Mouse (Mus musculus): Measurements from ENCODE around the gene Liph.
"Not testable (repeated sequence)": the region's sequence is repeated elsewhere in the genome, so short reads cannot be mapped to it uniquely, and the experiment has no call there.

Liph gene

DNA sequence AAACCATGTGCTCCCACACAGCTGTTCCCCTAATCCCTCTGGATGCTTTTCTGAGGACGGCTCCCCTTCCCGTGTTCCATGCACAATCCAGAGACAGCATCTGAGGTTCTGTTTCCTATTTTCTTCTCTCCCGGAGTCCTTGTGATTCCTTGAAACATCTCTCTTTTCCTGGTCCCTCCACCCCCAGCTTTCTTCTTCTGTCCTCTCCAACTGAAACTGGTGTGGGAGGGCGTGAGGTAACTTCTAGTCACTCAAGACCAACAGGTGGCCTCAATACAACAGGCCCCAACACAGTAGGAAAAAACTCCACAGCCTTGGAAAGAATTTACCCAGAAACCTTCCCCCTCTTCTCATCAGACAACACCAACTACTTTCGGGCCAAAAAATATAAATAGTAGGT lies 18.1 kb downstream of the Liph start:
- in situ Hi-C loops (cut with MseI, MboI) = no loop called here

DNA sequence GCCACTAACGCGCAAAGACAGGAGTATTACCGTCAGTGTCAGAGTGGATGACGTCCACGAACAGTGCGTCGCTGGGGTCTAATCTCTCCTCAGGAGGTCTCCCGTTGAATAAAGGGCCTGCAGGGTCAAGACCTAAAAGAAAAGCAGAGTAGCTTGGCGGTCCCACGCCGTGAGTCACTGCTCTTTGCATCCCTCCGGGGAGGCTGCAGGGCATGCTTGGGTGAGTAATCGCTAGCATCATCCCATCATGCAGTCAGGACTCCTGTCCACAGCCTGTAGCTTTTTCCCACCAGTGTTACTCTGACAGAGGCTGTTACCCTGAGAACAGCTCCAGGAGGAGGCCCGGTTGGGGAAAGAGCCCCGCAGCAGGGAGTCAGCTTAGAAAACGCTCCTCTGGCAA lies 19.3 kb downstream of the Liph start:
- in situ Hi-C loops (cut with MseI, MboI) = no loop called here

DNA sequence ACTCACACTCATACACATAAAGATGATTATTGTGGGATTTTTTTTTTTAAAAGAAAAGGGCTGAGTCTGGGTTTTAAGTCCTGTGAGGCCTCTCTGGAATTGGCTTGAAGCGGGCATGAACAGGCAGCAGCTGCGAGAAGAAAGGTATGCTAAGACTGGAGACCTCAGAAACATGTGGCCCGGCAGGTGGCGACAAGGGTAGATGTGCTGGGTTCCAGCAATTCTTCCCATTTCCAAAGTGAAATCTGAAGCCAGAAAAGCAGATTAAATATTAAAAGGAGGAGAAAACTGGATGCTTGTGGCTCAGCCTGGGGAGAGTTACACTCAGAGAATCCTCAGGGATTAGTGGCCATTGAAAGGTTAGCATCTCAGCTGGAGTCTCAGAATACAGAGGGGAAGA lies 24.0 kb downstream of the Liph start:
- in situ Hi-C loops (cut with MseI, MboI) = no loop called here

DNA sequence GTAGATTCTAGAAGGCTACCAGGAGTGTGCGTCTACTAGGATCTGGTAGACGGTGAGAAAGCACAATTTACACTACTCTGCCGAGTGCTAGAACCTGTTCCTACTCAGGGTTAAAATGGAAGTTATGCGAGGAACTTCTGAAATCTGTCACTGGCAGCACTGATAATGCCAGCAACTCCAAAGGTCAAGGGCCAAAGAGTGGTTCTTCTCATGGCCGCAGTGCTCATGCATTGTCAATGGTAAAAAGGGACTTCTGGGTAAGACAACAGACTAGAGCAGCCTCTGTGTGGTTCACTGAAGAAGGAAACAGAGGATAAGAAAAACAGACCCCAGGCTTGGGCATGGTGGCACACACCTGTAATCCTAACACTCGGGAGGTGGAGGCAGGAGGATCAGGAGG lies 24.9 kb downstream of the Liph start:
- in situ Hi-C loops (cut with MseI, MboI) = no loop called here

DNA sequence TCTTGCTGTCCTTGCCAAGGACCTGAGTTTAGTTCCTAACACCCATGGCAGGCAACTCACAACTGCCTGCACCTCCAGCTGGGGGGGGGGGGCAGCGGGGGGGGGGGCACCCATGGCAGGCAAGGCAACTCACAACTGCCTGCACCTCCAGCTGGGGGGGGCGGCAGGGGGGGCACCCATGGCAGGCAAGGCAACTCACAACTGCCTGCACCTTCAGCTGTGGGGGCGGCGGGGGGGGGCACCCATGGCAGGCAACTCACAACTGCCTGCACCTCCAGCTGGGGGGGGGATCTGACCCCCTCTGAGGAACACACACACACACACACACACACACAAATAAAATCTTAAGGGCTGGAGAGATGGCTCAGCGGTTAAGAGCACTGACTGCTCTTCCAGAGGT lies 25.6 kb downstream of the Liph start:
- in situ Hi-C loops (cut with MseI, MboI) = no loop called here

DNA sequence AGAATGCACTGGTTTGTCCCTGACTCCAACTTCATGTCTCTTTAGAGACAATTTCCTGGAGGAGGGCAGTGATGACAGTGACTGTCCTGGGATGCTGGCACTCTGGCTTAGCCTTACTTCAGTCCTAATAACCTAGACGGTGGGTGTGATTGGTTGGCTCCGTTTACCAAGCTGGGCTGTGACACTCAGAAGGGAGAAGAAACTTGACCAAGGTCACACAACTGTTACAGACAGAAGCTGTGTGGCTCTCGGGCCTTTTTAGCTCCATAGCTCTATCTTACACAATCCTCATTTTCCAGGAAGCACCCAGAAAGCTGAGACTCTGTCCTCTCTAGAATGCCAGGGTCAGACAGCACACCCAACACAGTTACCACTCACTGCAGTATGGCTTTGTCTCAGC lies 29.9 kb downstream of the Liph start:
- in situ Hi-C loops (cut with MseI, MboI) = no loop called here

DNA sequence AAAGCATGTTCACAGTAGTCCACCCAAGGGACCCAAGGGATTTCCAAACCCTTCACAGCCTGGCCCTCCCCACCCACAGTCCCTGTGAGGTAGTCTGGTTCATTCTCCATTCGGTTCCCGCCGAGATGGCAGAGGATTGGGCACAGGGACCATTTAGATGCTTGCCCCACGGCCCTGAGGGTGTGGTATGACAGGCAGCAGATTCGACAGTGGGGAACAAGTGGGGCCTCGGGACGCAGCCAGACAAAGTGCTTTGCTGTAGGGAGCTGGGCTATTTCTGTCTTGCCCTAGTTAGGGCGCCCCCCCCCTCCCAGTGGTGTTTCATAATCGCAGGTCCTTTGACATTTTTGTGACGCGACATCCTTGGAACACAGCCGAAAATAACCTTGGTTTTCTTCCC lies 39.9 kb downstream of the Liph start:
- in situ Hi-C loops (cut with MseI, MboI) = no loop called here

DNA sequence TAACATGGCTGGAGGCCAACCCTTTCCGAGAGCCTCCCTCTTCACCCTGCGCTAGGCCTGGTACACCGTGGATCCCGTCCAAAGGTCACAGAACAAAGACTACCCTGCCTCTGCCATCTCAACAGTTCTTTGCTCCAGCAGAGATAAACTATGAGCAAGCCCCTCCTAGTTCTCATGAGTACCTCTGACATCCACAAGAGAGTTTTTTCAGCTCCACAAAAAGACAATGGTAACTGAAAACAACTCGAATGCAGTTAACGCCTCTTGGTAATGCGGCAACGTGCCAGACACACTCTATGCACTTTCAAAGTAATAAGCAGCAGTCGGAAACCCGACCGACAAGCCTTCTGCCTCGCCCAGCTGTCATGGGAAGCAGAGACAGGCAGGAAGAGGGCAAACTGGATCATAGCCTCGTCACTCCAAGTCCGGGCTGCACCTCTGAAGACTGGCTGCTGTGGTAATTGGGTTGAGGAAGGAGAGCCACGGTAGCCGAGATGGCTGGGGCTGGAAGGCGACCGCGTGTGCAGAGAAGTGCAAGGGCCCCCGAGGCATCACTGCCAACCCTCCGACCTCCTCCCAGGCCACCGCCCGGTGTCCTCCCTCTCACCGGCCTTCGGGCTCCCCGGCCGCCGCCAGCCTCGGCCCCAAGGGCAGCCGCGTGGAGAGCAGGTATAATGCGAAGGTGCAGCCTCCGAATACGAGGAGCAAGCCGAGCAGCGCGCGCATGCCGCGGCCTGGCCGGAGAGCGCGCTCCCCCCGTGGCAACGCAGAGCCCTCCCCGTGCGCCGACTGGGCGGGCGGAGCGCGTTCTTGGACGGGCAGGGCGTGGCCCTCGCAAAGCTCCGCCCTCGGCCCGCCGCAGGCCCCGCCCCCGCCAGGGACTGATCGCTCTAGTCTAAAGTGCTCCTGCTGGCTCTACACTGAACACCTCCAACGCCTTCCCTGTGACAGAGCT lies 48.4 kb downstream of the Liph start, which contains the start of gene Tmem41a:
Gene Tmem41a, minus strand, starts transcription at position 792 of the 955 bp plus-strand sequence.
- in situ Hi-C loops (cut with MseI, MboI) = no loop called here

DNA sequence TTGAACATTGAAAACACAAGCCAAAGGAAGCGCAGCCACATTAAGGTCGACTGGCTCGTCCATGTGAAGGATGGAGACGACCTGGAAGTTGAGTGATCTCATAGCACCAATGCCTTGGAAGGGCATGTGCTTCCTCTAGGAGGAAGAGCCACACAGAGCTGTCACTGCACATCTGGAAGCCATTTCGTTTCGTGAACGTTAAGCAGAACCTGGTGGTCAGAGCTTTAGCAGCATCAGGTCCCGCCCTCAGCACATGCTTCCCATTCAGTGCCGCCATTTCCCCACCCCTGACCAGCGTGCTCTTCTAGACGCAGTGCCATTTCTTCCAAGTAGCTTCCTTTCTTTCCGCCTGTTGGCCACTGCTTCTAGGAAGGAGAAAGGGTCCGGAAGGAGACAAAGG lies 67.0 kb downstream of the Liph start:
- in situ Hi-C loops (cut with MseI, MboI) = no loop called here

DNA sequence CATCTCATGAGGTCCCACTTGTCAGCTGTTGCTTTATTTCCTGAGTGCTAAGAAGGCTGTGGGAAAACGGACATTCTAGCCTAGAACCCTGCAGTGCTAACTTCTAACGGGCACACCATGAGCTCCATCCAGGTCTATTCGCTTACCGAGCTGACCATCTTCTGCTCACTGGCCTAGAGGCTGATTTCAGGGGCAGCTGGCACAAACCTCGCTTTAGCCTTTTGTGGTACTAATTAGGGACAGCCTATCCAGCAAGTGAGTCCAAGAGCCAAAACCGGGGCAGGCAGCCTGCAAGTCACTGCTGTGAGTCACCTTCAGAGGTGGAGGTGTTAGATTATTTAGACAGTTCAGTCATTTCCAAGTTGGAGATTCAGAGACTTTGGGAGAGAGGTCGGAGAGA lies 78.8 kb downstream of the Liph start:
- in situ Hi-C loops (cut with MseI, MboI) = no loop called here

DNA sequence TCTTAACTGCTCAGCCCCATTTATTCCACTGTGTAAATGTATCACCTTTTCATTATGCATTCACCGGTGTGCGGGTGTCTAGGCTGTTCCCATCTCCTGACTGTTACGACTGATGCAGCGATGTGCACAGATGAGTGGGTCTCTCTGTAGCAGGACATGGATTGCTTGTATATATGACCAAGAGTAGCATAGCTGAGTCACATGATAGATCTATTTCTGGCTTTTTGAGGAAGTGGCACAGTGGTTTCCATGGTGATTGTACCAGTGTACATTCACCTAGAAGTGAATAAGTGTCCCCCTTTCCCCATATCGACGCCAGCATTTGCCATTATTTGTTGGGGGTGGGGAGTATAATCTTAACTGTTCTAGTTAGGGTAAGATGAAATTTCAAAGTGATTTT lies 82.1 kb downstream of the Liph start:
- in situ Hi-C loops (cut with MseI, MboI) = no loop called here

DNA sequence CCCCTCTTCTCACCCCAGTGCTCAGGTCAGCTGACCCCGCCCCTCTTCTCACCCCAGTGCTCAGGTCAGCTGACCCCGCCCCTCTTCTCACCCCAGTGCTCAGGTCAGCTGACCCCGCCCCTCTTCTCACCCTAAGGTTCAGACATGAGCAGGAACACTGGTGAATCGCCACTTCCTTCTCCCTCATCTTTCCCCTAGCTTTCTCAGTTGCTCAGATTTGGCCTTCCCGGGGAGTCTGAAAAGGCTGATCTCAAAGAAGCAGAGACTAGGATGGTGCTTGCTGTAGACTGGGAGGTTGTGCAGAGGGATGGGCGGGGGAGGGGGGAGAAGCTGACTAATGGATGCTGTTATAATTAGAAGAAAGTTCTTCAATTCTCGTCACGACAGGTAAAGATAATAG lies 86.6 kb downstream of the Liph start:
- in situ Hi-C loops (cut with MseI, MboI) = not testable (repeated sequence)

DNA sequence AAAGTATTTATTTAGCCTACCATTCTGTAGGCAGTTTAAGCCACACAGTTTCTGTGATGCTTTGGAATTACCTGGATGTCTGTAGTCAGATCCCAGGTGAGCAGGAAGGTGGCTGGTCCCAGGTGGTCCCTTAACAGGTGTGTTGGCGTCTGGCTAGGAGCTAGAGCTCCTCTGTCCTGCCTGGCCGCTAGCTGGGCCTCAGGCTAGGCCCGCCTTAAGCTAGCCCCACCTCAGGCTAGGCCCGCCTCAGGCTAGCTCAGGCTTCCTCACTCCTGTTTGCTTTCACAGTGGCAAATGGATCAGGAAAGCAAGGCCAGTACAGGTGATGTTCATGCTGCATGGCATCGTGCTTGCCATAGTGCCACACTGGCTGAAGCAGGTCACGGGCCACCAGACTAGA lies 88.6 kb downstream of the Liph start:
- in situ Hi-C loops (cut with MseI, MboI) = no loop called here

DNA sequence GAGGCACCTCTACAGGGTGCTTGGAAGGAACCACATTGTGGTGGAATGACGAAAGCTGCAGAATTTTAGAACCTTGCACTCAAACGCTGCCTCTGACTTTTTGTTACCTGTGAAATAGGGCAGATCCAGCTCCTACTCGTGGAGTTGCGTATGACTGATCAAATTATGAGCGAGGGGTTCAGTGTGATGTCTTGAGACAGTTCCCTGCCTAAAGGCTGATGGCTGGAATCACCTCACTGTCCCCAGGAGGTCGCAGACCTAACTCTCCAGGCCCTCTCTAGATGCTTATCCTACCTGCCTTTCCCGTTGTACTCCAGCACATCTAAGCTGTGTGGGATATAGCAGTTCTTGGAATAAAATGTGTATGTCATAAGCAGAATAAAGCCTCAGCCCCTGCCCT lies 89.5 kb downstream of the Liph start:
- in situ Hi-C loops (cut with MseI, MboI) = no loop called here

DNA sequence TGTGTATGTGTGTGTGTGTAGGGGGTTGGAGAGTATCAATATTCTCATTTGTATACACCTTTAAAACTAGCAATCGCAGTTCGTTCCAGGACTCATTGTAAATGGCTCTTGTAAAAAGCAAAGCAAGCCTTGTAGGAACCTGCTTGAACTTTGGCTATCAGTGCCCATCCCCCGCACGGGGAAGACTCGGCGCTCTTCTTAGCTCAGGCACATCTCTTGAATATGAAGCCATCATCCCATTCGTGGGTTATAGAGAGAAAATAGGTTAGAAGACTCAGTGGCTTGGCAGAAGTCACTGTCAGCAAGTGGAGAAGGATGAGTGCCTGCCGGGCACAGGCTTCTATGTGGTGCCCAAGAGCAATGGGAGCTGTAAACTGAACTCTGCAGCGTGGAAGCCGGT lies 90.8 kb downstream of the Liph start:
- in situ Hi-C loops (cut with MseI, MboI) = no loop called here
